Mouse (Mus musculus) forebrain, embryonic 11.5 days (tissue): ENCODE measurements around the gene Col4a3bp. TPM values are rescaled to one million over a fixed set of nuclear protein-coding genes. Genes with fewer than 3 reads are reported as not detected.
A peak's percentile ranks its signal among the peaks of the same experiment; 100 is the strongest.
"Not testable (repeated sequence)": the region's sequence is repeated elsewhere in the genome, so short reads cannot be mapped to it uniquely, and the experiment has no call there.

ENCODE experiments used
- ATAC-seq: fragments of 200-750 bp; cut with Nextera tagmentation; replicated peaks from 2 replicates; pipeline ENCODE4 v1.8.0; 2017; ENCODE audit warnings: moderate TSS enrichment; ENCODE audit not compliant: low FRiP score
- DNase-seq: peaks from one replicate; pipeline ENCODE4 v3.0.0-alpha.2; 2017; ENCODE audit warnings: low spot score
- H3K27ac ChIP-seq: fragments of 300-500 bp; sonication (generic); 2 replicates; pipeline ENCODE4 v1.5.1; 2014; ENCODE audit warnings: low read depth, low read length
- H3K27me3 ChIP-seq: fragments of 300-500 bp; sonication (generic); 2 replicates; pipeline ENCODE4 v1.6.1; 2014; ENCODE audit warnings: mild to moderate bottlenecking, low read length, mixed read lengths; ENCODE audit not compliant: control insufficient read depth, insufficient read depth
- H3K36me3 ChIP-seq: fragments of 300-500 bp; sonication (generic); 2 replicates; pipeline ENCODE4 v1.6.1; 2014; ENCODE audit warnings: mild to moderate bottlenecking, low read length, moderate library complexity, mixed read lengths; ENCODE audit not compliant: control insufficient read depth, insufficient read depth
- H3K4me1 ChIP-seq: fragments of 300-500 bp; sonication (generic); replicated peaks from 2 replicates; pipeline ENCODE4 v1.6.1; 2014; ENCODE audit warnings: low read length, mixed read lengths; ENCODE audit not compliant: control insufficient read depth, insufficient read depth
- H3K4me2 ChIP-seq: fragments of 300-500 bp; sonication (generic); 2 replicates; pipeline ENCODE4 v1.6.1; 2014; ENCODE audit warnings: low read depth, mild to moderate bottlenecking, low read length, moderate library complexity, mixed read lengths; ENCODE audit not compliant: severe bottlenecking
- H3K4me3 ChIP-seq: fragments of 300-500 bp; sonication (generic); 2 replicates; pipeline ENCODE4 v1.5.1; 2014; ENCODE audit warnings: low read depth, low read length
- H3K9ac ChIP-seq: fragments of 300-500 bp; sonication (generic); 2 replicates; pipeline ENCODE4 v1.6.1; 2014; ENCODE audit warnings: low read length
- H3K9me3 ChIP-seq: fragments of 300-500 bp; sonication (generic); 2 replicates; pipeline ENCODE4 v1.6.1; 2016; ENCODE audit warnings: low read length, mixed read lengths; ENCODE audit not compliant: control insufficient read depth
- WGBS: fragments of 180-500 bp; shearing (Covaris S2); extraction: QIAGEN DNeasy Blood & Tissue Kit; methylation state at CpG from one replicate; pipeline ENCODE4 v1.1.7; 2014; 5-methylcytosine and 5-hydroxymethylcytosine counted together
- polyA plus RNA-seq: library from polyadenylated mRNA; unstranded; fragments of >200 nt; fragmentation: Nextera tagmentation; extraction: Ambion mirVana; gene quantifications from 2 replicates; pipeline ENCODE4 v1.2.1, GENCODE M21; 2014

Col4a3bp gene
- polyA plus RNA-seq, 1 experiment from 2014 or later = 8.0 TPM

GRCm38 (mm10) chr13:96644168-96644567 lies 101.8 kb downstream of the Col4a3bp start:
- Histone ChIP-seq H3K4me1 (no peaks in the 10 kb centered on the region), H3K4me2 (no peak overlapping the region), H3K4me3 (no peak overlapping the region), H3K9ac (no peak overlapping the region), H3K27me3 (no peaks in the 10 kb centered on the region), H3K27ac (no peak overlapping the region), H3K9me3 (no peaks in the 10 kb centered on the region), H3K36me3 (peaks cover 5% of the 10 kb centered on the region; the same call in 1 of the 2 replicates)
- DNase-seq = no peak
- ATAC-seq = no peak
- 81% methylated on average over 2 of the region's 2 CpGs for WGBS

- H3K27ac ChIP-seq = no peak overlapping the region
- no peak overlapping the region for H3K4me3 ChIP-seq
- H3K9me3 ChIP-seq = no peaks in the 10 kb centered on the region
- H3K9ac ChIP-seq = no peak overlapping the region
- DNase-seq = no peak
- H3K27me3 ChIP-seq = no peaks in the 10 kb centered on the region
- no peaks in the 10 kb centered on the region for H3K4me1 ChIP-seq
- ATAC-seq = no peak
- no peak overlapping the region for H3K4me2 ChIP-seq
- H3K36me3 ChIP-seq = peaks cover 6% of the 10 kb centered on the region; the same call in 1 of the 2 replicates
- WGBS = 66% methylated on average over 5 of the region's 5 CpGs
Observed at GRCm38 (mm10) chr13:96645822-96646221, 103.4 kb downstream of the Col4a3bp start.

- Histone ChIP-seq H3K27ac (no peak overlapping the region), H3K4me2 (no peak overlapping the region), H3K27me3 (no peaks in the 10 kb centered on the region), H3K9ac (no peak overlapping the region), H3K4me3 (no peak overlapping the region), H3K9me3 (no peaks in the 10 kb centered on the region), H3K36me3 (peaks cover 35% of the 10 kb centered on the region), H3K4me1 (no peaks in the 10 kb centered on the region)
- ATAC-seq (no peak), DNase-seq (no peak)
- WGBS = 91% methylated on average over 9 of the region's 9 CpGs
Observed at GRCm38 (mm10) chr13:96653041-96653440, 110.6 kb downstream of the Col4a3bp start.

GRCm38 (mm10) chr13:96656673-96657072 lies 114.3 kb downstream of the Col4a3bp start:
- Histone ChIP-seq H3K4me1 (no peaks in the 10 kb centered on the region; the same call in 1 of the 2 replicates), H3K36me3 (peaks cover 30% of the 10 kb centered on the region), H3K9ac (no peak overlapping the region), H3K27me3 (no peaks in the 10 kb centered on the region), H3K9me3 (no peaks in the 10 kb centered on the region), H3K4me2 (no peak overlapping the region), H3K4me3 (no peak overlapping the region), H3K27ac (no peak overlapping the region)
- ATAC-seq (no peak), DNase-seq (no peak)
- 85% methylated on average over 1 of the region's 1 CpGs for WGBS

GRCm38 (mm10) chr13:96658936-96659335 lies 116.5 kb downstream of the Col4a3bp start:
- no peak for DNase-seq
- H3K4me3 ChIP-seq = no peak overlapping the region

GRCm38 (mm10) chr13:96660095-96660860 lies 117.9 kb downstream of the Col4a3bp start:
- Histone ChIP-seq H3K27ac (no peak overlapping the region), H3K36me3 (peaks cover 39% of the 10 kb centered on the region), H3K9me3 (no peaks in the 10 kb centered on the region), H3K9ac (no peak overlapping the region), H3K4me3 (no peak overlapping the region), H3K4me1 (no peaks in the 10 kb centered on the region; the same call in 1 of the 2 replicates), H3K4me2 (no peak overlapping the region), H3K27me3 (no peaks in the 10 kb centered on the region)
- 80% methylated on average over 10 of the region's 10 CpGs for WGBS
- DNase-seq = no peak
- peak; percentile 80 for ATAC-seq

More at GRCm38 (mm10) chr13:96658936-96659335, 116.5 kb downstream of the Col4a3bp start:
- H3K27ac ChIP-seq = no peak overlapping the region
- H3K4me1 ChIP-seq = no peaks in the 10 kb centered on the region; the same call in 1 of the 2 replicates
- no peak overlapping the region for H3K9ac ChIP-seq
- H3K27me3 ChIP-seq = no peaks in the 10 kb centered on the region
- no peak overlapping the region for H3K4me2 ChIP-seq
- 95% methylated on average over 7 of the region's 7 CpGs for WGBS
- no peak for ATAC-seq
- no peaks in the 10 kb centered on the region for H3K9me3 ChIP-seq
- H3K36me3 ChIP-seq = peaks cover 31% of the 10 kb centered on the region

GRCm38 (mm10) chr13:96663120-96663519 lies 120.7 kb downstream of the Col4a3bp start:
- H3K36me3 ChIP-seq = peaks cover 35% of the 10 kb centered on the region
- H3K27me3 ChIP-seq, H3K4me1 ChIP-seq, DNase-seq, H3K9me3 ChIP-seq, H3K4me2 ChIP-seq, H3K9ac ChIP-seq, ATAC-seq, H3K27ac ChIP-seq, H3K4me3 ChIP-seq: not testable (repeated sequence)
- 94% methylated on average over 4 of the region's 4 CpGs for WGBS

GRCm38 (mm10) chr13:96664419-96664974 lies 122.1 kb downstream of the Col4a3bp start:
- H3K4me1 ChIP-seq = peaks cover 14% of the 10 kb centered on the region; the same call in 1 of the 2 replicates
- peaks cover 33% of the 10 kb centered on the region for H3K36me3 ChIP-seq
- ATAC-seq (no peak), DNase-seq (no peak)
- 92% methylated on average over 7 of the region's 7 CpGs for WGBS
- no peaks in the 10 kb centered on the region for H3K9me3 ChIP-seq
- H3K4me2 ChIP-seq = no peak overlapping the region
- H3K4me3 ChIP-seq = no peak overlapping the region
- no peaks in the 10 kb centered on the region for H3K27me3 ChIP-seq
- no peak overlapping the region for H3K27ac ChIP-seq
- no peak overlapping the region for H3K9ac ChIP-seq
